Mouse (Mus musculus) limb, embryonic 12.5 days (tissue): ENCODE measurements at regions not wholly inside any gene's neighbourhood (a gene's known extent, or its start where the extent isn't known, plus 50 kb on each side); places are given as distances from the start of the nearest gene placed in this dataset.

Source experiments
- ATAC-seq: fragments of 200-750 bp; cut with Nextera tagmentation; 2 replicates; pipeline ENCODE4 v1.8.0; 2017; ENCODE audit warnings: low read depth, moderate TSS enrichment; ENCODE audit not compliant: insufficient number of reproducible peaks, insufficient read depth, low FRiP score, low TSS enrichment
- H3K27ac ChIP-seq: fragments of 300-500 bp; sonication (generic); 2 replicates; pipeline ENCODE4 v1.5.1; 2016; ENCODE audit warnings: mild to moderate bottlenecking, moderate library complexity
- H3K27me3 ChIP-seq: fragments of 300-500 bp; sonication (generic); 2 replicates; pipeline ENCODE4 v1.6.1; 2016; ENCODE audit warnings: mild to moderate bottlenecking, moderate library complexity
- H3K36me3 ChIP-seq: fragments of 300-500 bp; sonication (generic); 2 replicates; pipeline ENCODE4 v1.6.1; 2016; ENCODE audit warnings: mild to moderate bottlenecking, moderate library complexity
- H3K4me1 ChIP-seq: fragments of 300-500 bp; sonication (generic); replicated peaks from 2 replicates; pipeline ENCODE4 v1.6.1; 2016
- H3K4me2 ChIP-seq: fragments of 300-500 bp; sonication (generic); 2 replicates; pipeline ENCODE4 v1.6.1; 2016; ENCODE audit warnings: mild to moderate bottlenecking, moderate library complexity
- H3K4me3 ChIP-seq: fragments of 300-500 bp; sonication (generic); replicated peaks from 2 replicates; pipeline ENCODE4 v1.5.1; 2016; ENCODE audit warnings: mild to moderate bottlenecking
- H3K9ac ChIP-seq: fragments of 300-500 bp; sonication (generic); replicated peaks from 2 replicates; pipeline ENCODE4 v1.6.1; 2016; ENCODE audit warnings: mild to moderate bottlenecking, moderate library complexity
- H3K9me3 ChIP-seq: fragments of 300-500 bp; sonication (generic); 2 replicates; pipeline ENCODE4 v1.6.1; 2016; ENCODE audit warnings: mild to moderate bottlenecking, moderate library complexity
- WGBS: fragments of 180-500 bp; shearing (Covaris S2); methylation state at CpG from one replicate; pipeline ENCODE4 v1.1.7; 2016; 5-methylcytosine and 5-hydroxymethylcytosine counted together

DNA sequence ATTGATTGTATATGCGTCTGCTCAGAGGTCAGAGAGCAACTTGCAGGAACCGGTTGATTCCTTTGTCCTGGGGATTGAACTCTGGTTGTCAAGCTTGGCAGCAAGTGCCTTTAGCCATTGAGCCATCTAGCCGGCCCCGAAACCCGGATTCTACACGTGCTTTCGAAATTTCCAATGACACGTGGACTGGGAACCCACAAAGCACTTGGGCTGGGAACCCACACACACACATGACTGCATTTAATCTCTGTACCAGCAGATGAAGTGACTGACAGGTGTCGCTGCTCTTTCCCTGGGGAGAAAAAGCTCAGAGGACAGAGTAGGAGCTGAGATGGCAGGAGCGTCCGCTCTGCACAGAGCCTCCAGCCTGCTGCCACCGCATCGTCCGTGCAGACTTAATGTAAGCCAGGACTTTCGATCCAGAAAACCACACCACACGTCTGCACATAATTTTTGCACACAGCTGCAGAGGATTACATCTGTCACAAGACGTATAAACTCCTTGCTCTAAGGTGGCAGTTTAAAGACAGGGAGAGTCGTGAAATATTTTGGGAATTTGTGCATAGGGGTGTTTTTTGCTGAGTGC lies 129.4 kb upstream of the Zfp217 start:
- no peak overlapping the region for H3K9ac ChIP-seq
- H3K36me3 ChIP-seq = no peaks in the 10 kb centered on the region
- H3K4me1 ChIP-seq = peaks cover 3% of the 10 kb centered on the region; the same call in 1 of the 2 replicates
- ATAC-seq = peak; percentile 61; the same call in 1 of the 2 replicates
- WGBS = 58% methylated on average over 18 of the region's 18 CpGs
- no peak overlapping the region for H3K27ac ChIP-seq
- H3K27me3 ChIP-seq = no peaks in the 10 kb centered on the region
- no peaks in the 10 kb centered on the region for H3K9me3 ChIP-seq
- H3K4me2 ChIP-seq = no peak overlapping the region
- H3K4me3 ChIP-seq = no peak overlapping the region

DNA sequence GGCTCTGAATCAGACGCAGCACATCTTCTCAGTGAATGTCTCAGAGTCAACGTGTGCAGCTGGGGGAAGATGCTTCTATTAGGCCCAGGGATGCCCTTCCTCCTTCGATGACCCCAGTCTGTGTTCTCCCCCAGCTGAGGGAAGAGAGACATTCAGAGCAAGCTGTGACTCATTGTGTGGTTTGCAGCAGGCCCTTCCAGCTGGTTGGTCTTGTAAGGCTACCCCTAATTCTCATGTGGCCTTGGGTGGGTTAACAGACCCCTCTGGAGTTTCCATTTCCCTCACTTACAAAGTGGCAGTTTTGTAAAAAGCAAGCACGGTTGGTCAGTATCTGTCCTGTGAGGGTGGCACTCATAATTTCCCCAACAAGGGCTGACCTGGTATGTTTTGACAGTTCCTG lies 127.8 kb upstream of the Zfp217 start:
- H3K4me1 ChIP-seq = peaks cover 5% of the 10 kb centered on the region; the same call in 1 of the 2 replicates
- ATAC-seq = no peak
- no peak overlapping the region for H3K9ac ChIP-seq
- no peaks in the 10 kb centered on the region for H3K27me3 ChIP-seq
- H3K4me2 ChIP-seq = no peak overlapping the region
- 90% methylated on average over 4 of the region's 4 CpGs for WGBS
- H3K4me3 ChIP-seq = no peak overlapping the region
- no peak overlapping the region for H3K27ac ChIP-seq
- H3K36me3 ChIP-seq = no peaks in the 10 kb centered on the region
- peaks cover 5% of the 10 kb centered on the region; the same call in 1 of the 2 replicates for H3K9me3 ChIP-seq

DNA sequence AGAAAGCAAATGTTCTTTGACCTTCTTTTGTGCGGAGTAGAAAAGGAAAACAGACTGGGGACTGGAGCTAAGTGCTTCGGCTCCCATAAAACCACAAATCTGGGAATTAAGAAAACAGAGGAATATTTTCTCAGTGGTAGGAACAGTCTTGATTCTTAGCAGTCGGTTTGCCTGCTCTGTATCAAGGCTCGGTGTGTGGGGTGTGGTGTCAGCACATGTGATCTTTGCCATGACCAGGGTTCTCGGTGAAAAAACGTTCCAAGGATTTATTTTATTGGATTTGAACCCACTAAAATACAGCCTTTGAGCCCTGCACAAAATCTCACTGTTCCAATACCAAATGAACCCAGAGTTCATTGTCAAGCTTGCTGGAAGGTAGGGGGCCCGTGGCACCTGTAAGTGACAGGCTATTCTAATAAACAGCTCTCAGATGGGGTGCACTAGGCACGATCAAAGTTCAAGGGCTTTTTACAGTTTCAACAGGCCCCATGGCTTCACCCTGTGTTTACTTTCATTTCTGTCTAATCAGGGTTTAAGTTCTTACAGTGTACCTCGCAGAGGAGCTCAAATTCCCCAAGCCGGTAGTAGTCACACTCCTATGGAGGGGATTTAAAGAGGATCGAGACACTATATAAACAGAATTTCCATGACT lies 122.1 kb upstream of the Zfp217 start:
- H3K27ac ChIP-seq = peak overlapping the region; percentile 50; the same call in 1 of the 2 replicates
- peaks cover 5% of the 10 kb centered on the region; the same call in 1 of the 2 replicates for H3K9me3 ChIP-seq
- ATAC-seq = no peak
- no peaks in the 10 kb centered on the region for H3K36me3 ChIP-seq
- peaks cover 39% of the 10 kb centered on the region for H3K4me1 ChIP-seq
- no peak overlapping the region for H3K9ac ChIP-seq
- 40% methylated on average over 11 of the region's 11 CpGs for WGBS
- H3K4me2 ChIP-seq = no peak overlapping the region
- no peak overlapping the region for H3K4me3 ChIP-seq
- no peaks in the 10 kb centered on the region for H3K27me3 ChIP-seq

DNA sequence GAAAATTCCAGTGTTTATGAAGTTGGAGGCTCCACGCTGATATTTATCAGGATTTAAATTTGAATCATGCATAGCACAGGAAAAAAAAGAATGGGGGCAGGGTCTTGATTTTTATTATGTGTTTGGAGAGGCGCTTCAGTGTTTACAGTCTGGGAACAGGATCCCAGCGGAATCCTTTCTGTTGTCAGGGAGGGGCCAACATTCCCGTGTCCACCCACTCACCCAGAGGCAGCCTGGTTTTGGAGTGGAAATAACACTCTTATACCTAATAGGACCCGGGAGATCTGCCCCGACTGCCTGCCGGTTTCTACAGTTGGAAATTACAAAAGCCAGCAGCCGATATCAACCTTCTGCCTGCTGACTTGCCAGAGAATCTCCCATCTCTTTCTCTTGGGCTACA lies 120.2 kb upstream of the Zfp217 start:
- 32% methylated on average over 8 of the region's 8 CpGs for WGBS
- Histone ChIP-seq H3K4me2 (no peak overlapping the region), H3K9me3 (peaks cover 5% of the 10 kb centered on the region; the same call in 1 of the 2 replicates), H3K36me3 (no peaks in the 10 kb centered on the region), H3K9ac (no peak overlapping the region), H3K27me3 (no peaks in the 10 kb centered on the region), H3K4me3 (no peak overlapping the region), H3K4me1 (peaks cover 39% of the 10 kb centered on the region), H3K27ac (no peak overlapping the region)
- no peak for ATAC-seq

DNA sequence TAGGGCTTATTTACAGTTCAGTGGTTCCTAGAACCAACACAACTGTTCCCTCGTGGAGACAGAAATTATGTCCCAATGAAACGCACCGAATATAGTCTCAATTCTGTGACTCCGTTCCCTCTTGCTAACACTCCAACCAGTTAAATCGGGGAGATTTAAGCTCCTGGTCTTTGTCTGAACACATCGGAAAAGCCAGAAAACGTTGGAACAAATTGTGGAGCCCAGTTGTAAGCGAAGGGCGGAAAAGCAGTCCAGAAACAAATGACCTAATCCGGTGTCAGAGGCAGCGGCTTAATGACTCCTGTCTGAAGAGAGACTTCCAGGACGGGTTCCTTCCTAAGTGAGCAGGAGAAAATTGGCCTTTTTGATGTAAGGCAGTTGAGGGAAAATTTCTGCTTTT lies 119.2 kb upstream of the Zfp217 start:
- H3K4me1 ChIP-seq = peaks cover 39% of the 10 kb centered on the region
- WGBS = 7% methylated on average over 12 of the region's 12 CpGs
- H3K27me3 ChIP-seq = no peaks in the 10 kb centered on the region
- peak overlapping the region; percentile 52 for H3K4me2 ChIP-seq
- peak overlapping the region; percentile 13; the same call in 1 of the 2 replicates for H3K9ac ChIP-seq
- no peak overlapping the region for H3K27ac ChIP-seq
- H3K4me3 ChIP-seq = peak overlapping the region; percentile 19
- no peaks in the 10 kb centered on the region for H3K36me3 ChIP-seq
- ATAC-seq = no peak
- H3K9me3 ChIP-seq = peaks cover 5% of the 10 kb centered on the region; the same call in 1 of the 2 replicates

DNA sequence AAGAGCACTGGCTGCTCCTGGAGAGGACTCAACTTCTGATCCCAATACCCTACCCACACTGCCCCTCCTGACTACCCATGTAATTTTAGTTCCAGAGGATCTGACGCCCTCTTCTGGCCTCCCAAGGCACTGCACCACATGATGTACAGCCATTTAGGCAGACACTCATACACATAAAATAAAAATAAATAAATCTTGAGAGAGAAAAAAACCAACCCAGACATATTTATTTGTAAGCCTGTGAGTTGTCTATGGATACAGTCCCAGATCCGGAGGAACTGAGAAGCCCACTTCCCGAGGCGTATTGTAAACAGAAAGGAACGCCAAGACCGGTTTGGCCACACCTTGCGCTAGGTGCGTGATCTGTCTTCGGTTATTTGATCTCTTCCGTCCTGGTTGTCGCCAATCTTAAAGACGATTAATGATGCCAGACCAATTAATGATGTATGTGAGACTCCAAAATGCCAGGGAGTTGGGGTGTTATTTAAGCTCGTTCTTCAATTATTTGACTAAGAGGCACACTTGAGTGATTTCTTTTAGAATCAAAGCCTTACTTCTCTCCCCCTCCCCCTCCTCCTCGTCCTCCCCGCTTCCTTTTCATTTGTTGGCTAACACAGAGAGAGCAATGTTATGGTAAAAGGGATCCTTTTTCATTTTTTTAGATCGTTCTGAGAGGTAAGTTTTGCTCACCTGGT lies 118.7 kb upstream of the Zfp217 start:
- Histone ChIP-seq H3K9me3 (peaks cover 2% of the 10 kb centered on the region; the same call in 1 of the 2 replicates), H3K4me1 (peaks cover 39% of the 10 kb centered on the region), H3K9ac (peak overlapping the region; percentile 13; the same call in 1 of the 2 replicates), H3K27ac (no peak overlapping the region), H3K36me3 (no peaks in the 10 kb centered on the region), H3K4me2 (peak overlapping the region; percentile 52), H3K27me3 (no peaks in the 10 kb centered on the region), H3K4me3 (peak overlapping the region; percentile 19)
- WGBS = 15% methylated on average over 16 of the region's 16 CpGs
- ATAC-seq = no peak

DNA sequence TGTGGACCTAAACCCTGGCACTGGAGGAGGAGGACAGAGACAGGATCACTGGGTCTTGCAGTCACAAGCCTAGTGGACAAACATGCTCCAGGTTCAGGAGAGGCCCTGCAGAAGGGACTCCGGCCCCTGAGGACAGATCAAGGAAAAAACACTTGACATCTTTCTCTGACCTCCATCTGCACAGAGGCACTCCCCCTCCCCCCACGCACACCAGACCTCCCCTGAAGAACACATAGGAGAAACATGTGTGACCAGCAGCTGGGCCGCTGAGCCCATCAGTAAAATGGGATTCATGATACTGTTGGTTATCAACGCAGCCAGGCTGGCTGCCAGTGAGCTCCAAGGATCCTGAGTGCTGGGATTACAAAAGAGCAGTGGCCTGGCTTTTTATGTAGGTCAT lies 115.7 kb upstream of the Zfp217 start:
- no peaks in the 10 kb centered on the region for H3K27me3 ChIP-seq
- H3K36me3 ChIP-seq = no peaks in the 10 kb centered on the region
- no peak overlapping the region for H3K27ac ChIP-seq
- ATAC-seq = no peak
- no peak overlapping the region for H3K4me3 ChIP-seq
- no peaks in the 10 kb centered on the region for H3K9me3 ChIP-seq
- H3K4me1 ChIP-seq = peaks cover 21% of the 10 kb centered on the region
- no peak overlapping the region for H3K9ac ChIP-seq
- no peak overlapping the region for H3K4me2 ChIP-seq
- WGBS = 32% methylated on average over 4 of the region's 4 CpGs

DNA sequence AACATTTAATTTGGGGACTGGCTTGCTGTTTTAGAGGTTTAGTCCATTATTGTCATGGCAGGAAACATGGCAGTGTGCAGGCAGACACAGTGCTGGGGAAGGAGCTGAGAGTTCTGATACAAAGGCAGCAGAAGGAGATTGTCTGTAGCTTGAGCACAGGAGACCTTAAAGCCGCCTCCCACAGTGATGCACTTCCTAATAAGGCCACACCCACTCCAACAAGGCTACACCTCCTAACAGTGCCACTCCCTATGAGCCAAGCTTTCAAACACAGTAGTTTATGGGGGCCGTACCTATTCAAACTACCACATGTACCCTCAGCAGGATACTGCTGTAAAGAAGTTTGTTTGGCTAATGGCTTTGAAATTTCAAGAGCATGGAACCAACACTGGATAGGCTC lies 113.3 kb upstream of the Zfp217 start:
- H3K4me2 ChIP-seq = no peak overlapping the region
- ATAC-seq = peak; percentile 47; the same call in 1 of the 2 replicates
- 73% methylated on average over 2 of the region's 2 CpGs for WGBS
- H3K27ac ChIP-seq = no peak overlapping the region
- H3K4me1 ChIP-seq = no peaks in the 10 kb centered on the region; the same call in 1 of the 2 replicates
- no peak overlapping the region for H3K9ac ChIP-seq
- H3K36me3 ChIP-seq = no peaks in the 10 kb centered on the region
- H3K9me3 ChIP-seq = no peaks in the 10 kb centered on the region
- H3K4me3 ChIP-seq = no peak overlapping the region
- no peaks in the 10 kb centered on the region for H3K27me3 ChIP-seq

DNA sequence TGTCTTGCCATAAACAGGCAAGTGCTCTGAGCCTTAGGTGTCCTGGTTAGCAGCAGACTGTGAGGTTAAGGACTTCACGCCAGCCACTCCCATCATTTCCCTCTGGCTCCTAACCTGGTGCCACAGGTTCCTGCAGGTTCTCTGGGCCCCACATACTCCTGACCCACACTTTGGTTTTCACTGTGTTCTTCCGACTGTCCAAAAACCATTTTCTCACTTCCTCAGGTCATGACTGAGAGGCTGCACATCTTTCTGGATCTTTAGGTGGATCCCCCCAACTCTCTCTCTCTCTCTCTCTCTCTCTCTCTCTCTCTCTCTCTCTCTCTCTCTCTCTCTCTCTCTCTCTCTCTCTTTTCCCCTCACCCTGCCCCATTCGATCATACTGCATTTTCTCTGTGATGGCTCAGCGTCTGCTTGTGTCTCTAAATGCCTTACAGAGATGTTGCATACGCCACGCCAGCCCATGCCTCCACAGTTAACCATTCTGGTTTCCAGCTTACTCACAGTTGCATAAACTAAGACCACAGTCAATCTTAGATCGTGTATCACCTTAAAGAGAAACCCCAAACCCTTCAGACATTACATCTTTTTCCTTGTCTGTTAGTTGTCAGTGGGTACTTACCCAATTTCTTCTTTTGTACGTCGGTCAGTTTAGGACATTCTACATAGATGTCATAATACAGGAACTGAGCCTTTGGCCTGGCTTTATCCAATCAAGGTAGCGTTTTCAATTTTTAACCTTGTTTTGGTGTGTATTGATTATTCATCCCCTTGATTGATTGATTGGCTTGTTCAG lies 112.0 kb upstream of the Zfp217 start:
- H3K4me1 ChIP-seq = no peaks in the 10 kb centered on the region; the same call in 1 of the 2 replicates
- ATAC-seq = no peak
- H3K9me3 ChIP-seq = no peaks in the 10 kb centered on the region
- H3K4me2 ChIP-seq = no peak overlapping the region
- H3K27me3 ChIP-seq = no peaks in the 10 kb centered on the region
- no peak overlapping the region for H3K4me3 ChIP-seq
- no peak overlapping the region for H3K9ac ChIP-seq
- no peak overlapping the region for H3K27ac ChIP-seq
- H3K36me3 ChIP-seq = no peaks in the 10 kb centered on the region
- 94% methylated on average over 10 of the region's 10 CpGs for WGBS

DNA sequence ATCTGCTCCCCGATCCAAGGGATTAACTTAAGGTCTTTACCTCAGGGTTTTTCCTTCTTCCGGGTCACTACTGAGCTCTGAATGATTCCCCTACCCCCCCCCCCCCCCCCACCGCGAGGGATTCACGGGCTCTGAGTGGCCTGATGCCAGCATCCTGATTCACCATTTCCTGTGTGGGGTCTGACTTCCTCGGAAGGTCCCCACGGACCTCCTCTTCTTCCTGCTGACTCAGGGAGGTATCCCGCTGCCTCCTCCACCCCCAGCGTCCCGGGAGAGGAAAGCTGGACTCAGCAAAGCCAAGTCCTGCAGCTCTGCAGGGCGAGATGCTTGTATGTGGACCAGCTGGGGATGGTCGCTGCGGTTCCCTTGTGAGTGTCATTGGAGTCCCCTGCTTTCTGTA lies 110.5 kb upstream of the Zfp217 start:
- Histone ChIP-seq H3K4me3 (no peak overlapping the region), H3K9me3 (no peaks in the 10 kb centered on the region), H3K27me3 (no peaks in the 10 kb centered on the region), H3K27ac (no peak overlapping the region), H3K4me2 (no peak overlapping the region), H3K36me3 (no peaks in the 10 kb centered on the region), H3K9ac (no peak overlapping the region), H3K4me1 (no peaks in the 10 kb centered on the region; the same call in 1 of the 2 replicates)
- ATAC-seq = no peak
- WGBS = 73% methylated on average over 13 of the region's 13 CpGs
